Mouse (Mus musculus): Measurements from ENCODE around the gene Lrrfip2.

Gene Lrrfip2

DNA sequence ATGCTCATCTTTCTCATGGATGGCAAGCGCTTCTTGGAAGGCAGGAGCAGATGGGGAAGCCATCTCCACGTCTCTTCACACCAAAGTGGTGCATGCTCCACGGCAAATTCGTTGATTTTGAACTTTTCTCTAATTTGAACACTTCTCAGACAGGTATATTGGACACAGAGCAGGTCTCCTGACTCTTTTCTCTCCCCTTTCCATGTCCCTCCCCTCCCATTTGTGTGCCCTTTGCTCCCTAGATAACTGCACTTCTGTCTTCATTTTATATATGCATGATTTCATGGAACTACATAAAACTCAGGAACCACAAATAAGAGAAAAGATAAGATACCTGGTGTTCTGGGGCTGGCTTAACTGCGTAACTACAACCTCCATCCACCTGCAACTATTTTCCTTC lies 14.1 kb upstream of the Lrrfip2 start:
- in situ Hi-C loops (cut with MboI; ENCODE audit: low pct_unique_long_range_greater_than_20kb in 1 of 2, low sequenced_read_pairs in 2 of 2, unreplicated experiment in 1 of 2): no loop called here

- in situ Hi-C loops (cut with MboI; ENCODE audit: low pct_unique_long_range_greater_than_20kb in 1 of 2, low sequenced_read_pairs in 2 of 2, unreplicated experiment in 1 of 2): no loop called here
These were observed 13.5 kb upstream of the Lrrfip2 start for GRCm38 (mm10) chr9:111103893-111104292.

GRCm38 (mm10) chr9:111107863-111108262 lies 9.5 kb upstream of the Lrrfip2 start:
- in situ Hi-C loops (cut with MboI; ENCODE audit: low pct_unique_long_range_greater_than_20kb in 1 of 2, low sequenced_read_pairs in 2 of 2, unreplicated experiment in 1 of 2): no loop called here

DNA sequence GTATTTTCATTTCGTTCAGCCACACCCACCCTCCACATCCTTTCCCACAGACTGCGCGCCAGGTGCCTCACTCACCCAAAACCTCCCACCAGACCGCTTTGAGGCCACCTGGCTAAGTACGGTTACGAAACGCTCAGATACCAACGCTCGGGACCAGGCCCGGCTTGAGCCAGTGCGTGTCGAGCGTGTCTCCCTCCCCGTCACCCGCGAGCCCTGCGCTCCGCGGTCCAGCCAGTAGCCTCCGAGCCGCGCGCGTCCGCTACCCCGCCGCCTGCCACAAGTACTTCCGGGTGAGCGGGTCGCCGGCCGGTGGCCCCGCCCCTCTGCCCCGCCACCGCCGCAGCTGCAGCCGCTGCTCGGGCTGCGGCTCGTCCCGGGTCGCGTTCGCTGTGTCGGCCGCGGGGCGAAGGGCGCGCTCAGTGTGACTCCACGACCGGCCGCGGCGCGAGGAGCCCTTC lies 431 bp downstream of the Lrrfip2 start:
- in situ Hi-C loops (cut with MboI; ENCODE audit: low pct_unique_long_range_greater_than_20kb in 1 of 2, low sequenced_read_pairs in 2 of 2, unreplicated experiment in 1 of 2): no loop called here

- in situ Hi-C loops (cut with MboI; ENCODE audit: low pct_unique_long_range_greater_than_20kb in 1 of 2, low sequenced_read_pairs in 2 of 2, unreplicated experiment in 1 of 2): no loop called here
These were observed 979 bp downstream of the Lrrfip2 start for GRCm38 (mm10) chr9:111118252-111118890.

DNA sequence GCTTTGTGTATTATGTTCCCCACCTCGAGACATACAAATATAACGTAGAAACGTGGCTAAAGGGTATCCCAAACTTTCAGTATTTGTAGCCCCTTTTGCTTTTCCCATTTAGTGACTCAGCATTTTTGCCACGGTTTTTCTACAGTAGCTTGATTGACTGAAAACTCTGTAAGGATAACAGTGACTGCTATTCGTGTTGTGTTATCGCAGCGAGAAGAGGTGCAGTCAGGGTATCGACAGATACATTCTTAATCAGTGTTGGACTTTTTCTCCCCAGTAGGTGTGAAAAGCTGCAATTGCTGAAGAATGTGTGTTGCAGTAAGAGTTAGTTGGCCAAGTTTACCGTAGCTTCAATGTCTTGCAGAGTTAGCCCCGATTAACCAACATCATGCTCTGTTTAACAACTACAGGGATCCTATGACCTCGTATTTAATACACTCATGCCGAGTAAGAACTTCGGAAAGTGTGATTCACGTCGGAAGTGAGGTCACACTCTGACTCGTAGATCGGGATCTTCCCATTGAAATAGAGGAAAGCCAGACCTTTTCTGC lies 1.6 kb downstream of the Lrrfip2 start:
- in situ Hi-C loops (cut with MboI; ENCODE audit: low pct_unique_long_range_greater_than_20kb in 1 of 2, low sequenced_read_pairs in 2 of 2, unreplicated experiment in 1 of 2): no loop called here

GRCm38 (mm10) chr9:111122446-111122845 lies 5.1 kb downstream of the Lrrfip2 start:
- in situ Hi-C loops (cut with MboI; ENCODE audit: low pct_unique_long_range_greater_than_20kb in 1 of 2, low sequenced_read_pairs in 2 of 2, unreplicated experiment in 1 of 2): no loop called here

GRCm38 (mm10) chr9:111123336-111123735 lies 5.9 kb downstream of the Lrrfip2 start:
- in situ Hi-C loops (cut with MboI; ENCODE audit: low pct_unique_long_range_greater_than_20kb in 1 of 2, low sequenced_read_pairs in 2 of 2, unreplicated experiment in 1 of 2): no loop called here

- in situ Hi-C loops (cut with MboI; ENCODE audit: low pct_unique_long_range_greater_than_20kb in 1 of 2, low sequenced_read_pairs in 2 of 2, unreplicated experiment in 1 of 2): no loop called here
These were observed 7.0 kb downstream of the Lrrfip2 start for GRCm38 (mm10) chr9:111124440-111124839.

DNA sequence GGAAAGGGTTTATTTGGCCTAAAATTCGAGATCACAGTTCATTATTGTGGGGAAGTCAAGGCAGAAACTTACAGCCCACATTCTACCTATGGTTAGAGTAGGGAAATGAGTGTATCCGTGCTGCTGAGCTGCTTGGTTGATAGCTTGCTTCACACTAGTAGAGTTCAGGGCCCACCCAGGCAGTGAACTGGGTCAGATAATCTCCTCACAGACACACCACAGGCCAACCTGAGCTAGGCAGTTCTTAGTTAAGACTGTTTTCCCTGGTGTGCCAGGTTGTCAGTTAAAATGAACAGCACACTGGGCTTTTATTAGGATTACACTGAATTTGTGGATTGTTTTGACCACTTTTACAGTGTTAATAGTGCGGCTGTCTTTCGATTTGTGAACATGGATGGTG lies 9.3 kb downstream of the Lrrfip2 start:
- in situ Hi-C loops (cut with MboI; ENCODE audit: low pct_unique_long_range_greater_than_20kb in 1 of 2, low sequenced_read_pairs in 2 of 2, unreplicated experiment in 1 of 2): no loop called here

DNA sequence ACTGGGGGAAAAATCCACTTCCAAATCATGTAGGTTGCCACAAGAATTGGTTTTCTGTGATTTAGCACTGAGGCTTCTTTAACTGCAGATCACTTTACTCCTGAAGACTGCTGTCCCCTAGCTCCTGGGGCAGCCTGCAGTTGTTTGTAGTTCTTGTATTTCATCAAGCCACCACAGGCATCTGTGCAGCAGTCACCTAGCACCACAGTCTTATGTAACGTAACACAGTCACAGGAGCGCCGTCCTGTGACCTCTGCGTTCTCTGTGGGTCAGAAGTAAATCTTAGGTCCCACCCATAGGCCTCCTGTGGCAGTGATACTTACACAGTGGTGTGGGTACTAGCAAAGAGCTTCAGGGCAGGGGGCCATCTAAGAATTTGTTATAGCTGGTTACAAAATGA lies 10.4 kb downstream of the Lrrfip2 start:
- in situ Hi-C loops (cut with MboI; ENCODE audit: low pct_unique_long_range_greater_than_20kb in 1 of 2, low sequenced_read_pairs in 2 of 2, unreplicated experiment in 1 of 2): no loop called here

GRCm38 (mm10) chr9:111130126-111130525 lies 12.7 kb downstream of the Lrrfip2 start:
- in situ Hi-C loops (cut with MboI; ENCODE audit: low pct_unique_long_range_greater_than_20kb in 1 of 2, low sequenced_read_pairs in 2 of 2, unreplicated experiment in 1 of 2): no loop called here

- in situ Hi-C loops (cut with MboI; ENCODE audit: low pct_unique_long_range_greater_than_20kb in 1 of 2, low sequenced_read_pairs in 2 of 2, unreplicated experiment in 1 of 2): no loop called here
These were observed 20.8 kb downstream of the Lrrfip2 start for GRCm38 (mm10) chr9:111138161-111138560.

DNA sequence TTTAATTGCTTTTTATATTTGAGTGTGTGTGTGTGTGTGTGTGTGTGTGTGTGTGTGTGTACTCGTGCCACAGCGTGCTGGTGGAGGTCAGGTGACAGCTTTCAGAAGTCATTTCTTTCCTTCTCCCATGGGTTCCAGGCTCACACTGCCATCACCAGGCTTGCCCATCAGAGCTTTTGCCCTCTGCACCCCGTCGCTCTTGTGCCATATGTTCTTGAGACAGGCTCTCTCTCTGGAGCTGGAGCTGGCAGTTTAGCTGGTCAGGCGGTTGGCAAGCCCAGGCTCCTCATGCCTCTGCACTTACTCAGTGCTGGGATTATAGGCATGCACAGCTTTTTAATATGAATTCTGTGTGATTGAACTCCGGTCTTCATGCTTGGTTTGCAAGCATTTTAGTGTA lies 25.3 kb downstream of the Lrrfip2 start:
- in situ Hi-C loops (cut with MboI; ENCODE audit: low pct_unique_long_range_greater_than_20kb in 1 of 2, low sequenced_read_pairs in 2 of 2, unreplicated experiment in 1 of 2): no loop called here

DNA sequence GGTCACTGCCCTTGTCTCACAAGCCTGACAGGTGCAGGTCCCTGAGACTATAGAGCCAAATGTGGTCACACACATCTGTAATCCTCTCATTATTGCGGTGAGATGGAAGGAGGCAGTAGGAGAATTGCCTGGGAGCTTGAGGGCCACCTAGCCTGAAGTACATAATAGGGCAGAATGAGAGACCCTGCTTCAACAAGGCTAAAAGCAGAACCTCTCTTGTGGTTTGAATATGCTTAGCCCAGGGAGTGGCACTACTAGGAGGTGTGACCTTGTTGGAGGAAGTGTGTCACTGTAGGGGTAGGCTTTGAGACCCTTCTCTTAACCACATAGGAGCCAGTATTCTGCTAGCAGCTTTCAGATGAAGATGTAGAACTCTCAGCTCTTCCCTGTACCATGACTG lies 26.0 kb downstream of the Lrrfip2 start:
- in situ Hi-C loops (cut with MboI; ENCODE audit: low pct_unique_long_range_greater_than_20kb in 1 of 2, low sequenced_read_pairs in 2 of 2, unreplicated experiment in 1 of 2): no loop called here

GRCm38 (mm10) chr9:111144711-111145110 lies 27.3 kb downstream of the Lrrfip2 start:
- in situ Hi-C loops (cut with MboI; ENCODE audit: low pct_unique_long_range_greater_than_20kb in 1 of 2, low sequenced_read_pairs in 2 of 2, unreplicated experiment in 1 of 2): no loop called here

DNA sequence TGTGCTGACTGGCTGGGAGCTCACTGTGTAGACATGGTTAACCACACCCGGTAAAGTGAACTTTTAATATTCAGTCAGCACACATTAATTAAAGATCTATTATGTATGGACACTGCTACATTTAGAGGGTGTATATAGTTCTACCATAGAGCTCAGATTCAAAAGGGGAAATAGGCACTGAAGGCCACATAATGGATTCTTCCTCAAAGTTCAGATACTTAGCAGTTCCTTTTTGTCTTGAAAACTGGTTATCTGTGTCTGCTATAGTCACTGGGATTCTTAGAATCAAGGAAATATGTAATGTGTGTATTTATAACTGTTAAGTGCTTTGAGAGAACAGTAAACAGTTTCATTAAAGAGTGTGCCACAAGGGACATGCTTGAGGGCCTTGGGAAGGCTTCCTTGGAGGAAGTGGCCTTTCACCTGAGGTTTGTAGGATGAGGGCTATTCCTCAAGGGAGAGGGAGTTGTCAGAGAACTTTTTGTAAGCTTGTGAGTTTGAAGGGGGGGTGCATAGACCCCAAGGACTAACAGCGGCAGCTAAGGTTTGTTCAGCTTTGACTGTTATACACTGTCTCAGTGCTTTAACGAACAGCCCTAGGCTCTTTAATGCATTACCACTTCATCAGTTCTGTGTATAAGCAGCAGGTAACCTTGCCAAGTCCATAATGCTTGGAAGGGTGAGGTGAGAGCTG lies 28.3 kb downstream of the Lrrfip2 start:
- in situ Hi-C loops (cut with MboI; ENCODE audit: low pct_unique_long_range_greater_than_20kb in 1 of 2, low sequenced_read_pairs in 2 of 2, unreplicated experiment in 1 of 2): no loop called here

DNA sequence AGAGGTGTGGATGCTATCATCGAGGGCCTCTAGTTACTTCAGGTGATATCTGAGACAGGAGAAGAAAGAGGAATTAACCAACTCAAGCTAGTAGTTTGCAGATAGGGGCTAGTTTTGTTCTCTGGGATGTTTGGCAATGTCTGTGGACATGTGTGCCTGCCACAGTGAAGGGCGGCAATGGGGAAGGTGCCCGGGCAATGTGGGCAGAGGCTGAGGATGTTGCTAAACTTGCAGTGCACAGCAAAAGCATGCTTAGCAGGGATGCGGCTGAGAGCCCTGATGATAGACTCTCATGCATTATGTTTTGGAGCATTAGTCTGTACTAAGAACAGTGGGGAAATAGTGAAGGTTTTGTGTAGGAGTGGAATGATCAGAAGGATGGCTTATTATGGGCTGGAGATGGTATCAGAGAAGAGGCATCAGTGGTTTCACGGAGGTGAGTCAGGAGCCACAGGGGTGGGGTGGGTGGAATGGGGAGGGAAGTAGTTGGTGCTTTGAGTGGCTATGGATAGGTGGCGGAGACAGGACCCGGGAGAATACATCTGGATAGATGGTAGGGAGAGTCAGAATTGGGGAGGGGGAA lies 28.9 kb downstream of the Lrrfip2 start:
- in situ Hi-C loops (cut with MboI; ENCODE audit: low pct_unique_long_range_greater_than_20kb in 1 of 2, low sequenced_read_pairs in 2 of 2, unreplicated experiment in 1 of 2): no loop called here

GRCm38 (mm10) chr9:111148006-111148405 lies 30.6 kb downstream of the Lrrfip2 start:
- in situ Hi-C loops (cut with MboI; ENCODE audit: low pct_unique_long_range_greater_than_20kb in 1 of 2, low sequenced_read_pairs in 2 of 2, unreplicated experiment in 1 of 2): no loop called here

DNA sequence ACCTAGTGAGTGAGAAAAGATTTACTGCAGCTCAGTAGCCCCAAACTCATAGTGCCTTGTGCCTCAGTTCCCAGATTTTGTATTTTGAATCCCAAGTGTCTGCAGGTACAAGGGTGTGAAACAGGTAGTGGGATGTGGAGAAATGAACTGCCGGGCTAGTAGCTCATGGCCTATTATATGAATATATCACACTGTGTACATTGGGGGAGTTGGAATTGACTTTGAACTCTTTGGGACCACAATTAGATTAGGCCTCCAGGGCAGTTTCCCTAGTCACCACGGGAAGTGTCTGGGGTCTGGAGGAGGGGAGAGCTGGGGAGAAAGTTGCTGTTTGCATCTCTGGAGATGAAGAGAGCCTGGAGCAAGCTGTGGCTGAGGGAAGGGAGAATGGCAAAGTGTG lies 31.0 kb downstream of the Lrrfip2 start:
- in situ Hi-C loops (cut with MboI; ENCODE audit: low pct_unique_long_range_greater_than_20kb in 1 of 2, low sequenced_read_pairs in 2 of 2, unreplicated experiment in 1 of 2): no loop called here
